Comparison of ENCODE assay signal across 12 mouse cellular contexts in the genomic region with DNA sequence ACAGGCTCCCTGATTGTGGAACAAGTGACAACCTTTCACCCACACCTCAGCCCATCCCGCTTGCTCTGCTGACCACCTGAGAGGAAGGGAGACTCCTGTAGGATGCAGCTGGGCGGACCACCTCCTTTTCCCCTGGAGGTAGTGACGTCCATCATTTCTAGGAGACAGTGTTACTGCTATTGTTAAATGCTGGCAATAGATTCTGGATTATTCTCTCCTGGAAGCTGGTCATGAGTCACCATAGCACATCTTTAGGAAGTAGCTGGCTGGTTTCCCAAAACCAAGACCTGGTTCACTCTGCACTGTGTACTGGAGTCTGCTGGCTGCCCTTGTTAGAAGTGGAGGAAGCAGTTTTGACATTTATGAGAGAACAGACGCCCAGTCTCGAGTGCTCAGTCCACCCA.
A peak's percentile ranks its signal among the peaks of the same experiment; 100 is the strongest.
DNase-seq lines count a peak whose midpoint lies in the region; ATAC-seq lines count a peak whose summit lies in the region.
"Had no signal": no experiment of that assay in that cellular context is flagged by ENCODE, and none has a peak within 500 bp of the region (broad histone marks: within the 10 kb centered on the region; RNA-seq: fewer than 3 reads in every experiment).

No protein-coding gene starts in this region.

- H3K4me2 ChIP-seq in limb, embryonic 11.5 days (ENCODE audit: low read depth, severe bottlenecking) = no peak overlapping the region
- H3K4me2 ChIP-seq: embryonic facial prominence, embryonic 13.5 days had no signal

- 80% methylated on average over 5 of the region's 5 CpGs for WGBS in limb, embryonic 11.5 days

- no peak for ATAC-seq in limb, embryonic 11.5 days (ENCODE audit: insufficient number of reproducible peaks, low FRiP score, low TSS enrichment, low read depth)
- no peak for ATAC-seq in CD4-positive, CD25-positive, alpha-beta regulatory T cell, adult 4 months
- ATAC-seq: hindbrain, embryonic 16.5 days had no signal

- no peaks in the 10 kb centered on the region for H3K36me3 ChIP-seq in limb, embryonic 11.5 days (ENCODE audit: control insufficient read depth, insufficient read depth, low read length)
- H3K36me3 ChIP-seq: embryonic facial prominence, embryonic 13.5 days had no signal

- no peaks in the 10 kb centered on the region for H3K27me3 ChIP-seq in limb, embryonic 11.5 days (ENCODE audit: control insufficient read depth, insufficient read depth, low read length)
- H3K27me3 ChIP-seq: embryonic facial prominence, embryonic 13.5 days had no signal

- no peaks in the 10 kb centered on the region for H3K9me3 ChIP-seq in limb, embryonic 11.5 days (ENCODE audit: control insufficient read depth, low read length)
- H3K9me3 ChIP-seq: embryonic facial prominence, embryonic 13.5 days had no signal

- H3K9ac ChIP-seq in limb, embryonic 11.5 days (ENCODE audit: low read length) = no peak overlapping the region
- H3K9ac ChIP-seq: embryonic facial prominence, embryonic 13.5 days; liver, embryonic 14.5 days had no signal

- H3K27ac ChIP-seq in limb, embryonic 11.5 days (replicated peaks; ENCODE audit: low read depth, low read length) = no peak overlapping the region
- H3K27ac ChIP-seq: embryonic facial prominence, embryonic 13.5 days; liver, embryonic 14.5 days had no signal

- H3K4me3 ChIP-seq in limb, embryonic 11.5 days (ENCODE audit: low read depth, low read length) = no peak overlapping the region
- H3K4me3 ChIP-seq: embryonic facial prominence, embryonic 13.5 days had no signal

- H3K4me1 ChIP-seq in limb, embryonic 11.5 days (ENCODE audit: control insufficient read depth, insufficient read depth, low read length) = peaks cover 4% of the 10 kb centered on the region

- peak; percentile 23 to 32 for DNase-seq in adrenal gland, postnatal 36 days
- no peak for DNase-seq in adrenal gland, adult 18-20 months (ENCODE audit: low spot score in 2 of 2)
- DNase-seq in brain, adult 2 months (ENCODE audit: low read depth, low spot score) = peak; percentile 39
- peak; percentile 47 for DNase-seq in heart, postnatal 4 days
- DNase-seq in limb, embryonic 11.5 days (ENCODE audit: low spot score) = peak; percentile 16
- DNase-seq in B cell, adult 2 months = no peak
- DNase-seq in cerebellum, postnatal 36 days = no peak
- DNase-seq: cerebellum, adult 11-12 months had no signal

Comparison
In these comparisons a context has a peak if more than half of its experiments do, and no peak if none do; other contexts are left out.
1. DNase-seq: peak in adrenal gland, postnatal 36 days (2 of 2), brain, adult 2 months (single experiment), heart, postnatal 4 days (single experiment) and limb, embryonic 11.5 days (single experiment); none in adrenal gland, adult 18-20 months (0 of 2), B cell, adult 2 months (0 of 2) and cerebellum, postnatal 36 days (0 of 2).